Mouse (Mus musculus) lung, adult 2 months (tissue): ENCODE measurements around the gene Lrg1. TPM values are rescaled to one million over a fixed set of nuclear protein-coding genes. Genes with fewer than 3 reads are reported as not detected.

Source experiments
- DNase-seq: peaks from one replicate; pipeline ENCODE4 v3.0.0; 2022
- H3K4me1 ChIP-seq: fragments of 200-500 bp; 2 replicates; pipeline ENCODE4 v1.6.1; 2011; ENCODE audit warnings: low read length; ENCODE audit not compliant: control insufficient read depth, insufficient read depth
- H3K4me3 ChIP-seq: fragments of 200-500 bp; replicated peaks from 2 replicates; pipeline ENCODE3; 2011; ENCODE audit warnings: low read depth, mild to moderate bottlenecking, control low read depth, low read length; ENCODE audit errors: extremely low read depth
- CTCF ChIP-seq: fragments of 200-500 bp; IDR thresholded peaks from 2 replicates; pipeline ENCODE4 v1.5.1; 2011; ENCODE audit warnings: mild to moderate bottlenecking, low read length, control low read depth; ENCODE audit not compliant: insufficient read depth
- POLR2A ChIP-seq: fragments of 200-500 bp; IDR thresholded peaks from 2 replicates; pipeline ENCODE4 v1.6.1; 2011; ENCODE audit warnings: low read depth, mild to moderate bottlenecking, control low read depth, low read length, borderline replicate concordance; ENCODE audit errors: extremely low read depth
- WGBS: fragments of 180-500 bp; shearing (Covaris S2); methylation state at CpG from one replicate; pipeline ENCODE4 v1.1.7; 2018; 5-methylcytosine and 5-hydroxymethylcytosine counted together
- polyA plus RNA-seq: library from polyadenylated mRNA; depleted of rRNA; stranded (reverse); fragments of >200 nt; gene quantifications from 2 replicates; pipeline ENCODE4 v1.2.3, GENCODE M21; 2012

Gene Lrg1
- polyA plus RNA-seq, 1 experiment, result 174 TPM

- Histone ChIP-seq H3K4me1 (no peaks in the 10 kb centered on the region), H3K4me3 (no peak overlapping the region)
- 96% methylated on average over 8 of the region's 8 CpGs for WGBS
- TF ChIP-seq POLR2A, result no peak
- no peak for TF ChIP-seq CTCF
- DNase-seq, result no peak
Measured at GRCm38 (mm10) chr17:56103465-56104285, 18.1 kb downstream of the Lrg1 start.

GRCm38 (mm10) chr17:56102927-56103326, 18.9 kb downstream of the Lrg1 start:
- no peaks in the 10 kb centered on the region for H3K4me1 ChIP-seq
- DNase-seq, result no peak
- TF ChIP-seq CTCF (no peak), POLR2A (no peak)
- 91% methylated on average over 9 of the region's 9 CpGs for WGBS
- H3K4me3 ChIP-seq, result no peak overlapping the region

GRCm38 (mm10) chr17:56102158-56102557, 19.6 kb downstream of the Lrg1 start:
- TF ChIP-seq CTCF (no peak), POLR2A (no peak)
- no peak for DNase-seq
- Histone ChIP-seq H3K4me3 (no peak overlapping the region), H3K4me1 (no peaks in the 10 kb centered on the region)
- WGBS, result 96% methylated on average over 5 of the region's 5 CpGs

- Histone ChIP-seq H3K4me3 (no peak overlapping the region), H3K4me1 (no peaks in the 10 kb centered on the region)
- 82% methylated on average over 3 of the region's 3 CpGs for WGBS
- DNase-seq, result no peak
- no peak for TF ChIP-seq POLR2A
- no peak for TF ChIP-seq CTCF
Measured at GRCm38 (mm10) chr17:56100811-56101210, 21.0 kb downstream of the Lrg1 start.

- no peaks in the 10 kb centered on the region for H3K4me1 ChIP-seq
- 86% methylated on average over 15 of the region's 15 CpGs for WGBS
- DNase-seq, result no peak
- TF ChIP-seq CTCF, result no peak
- no peak for TF ChIP-seq POLR2A
- H3K4me3 ChIP-seq, result no peak overlapping the region
Measured at GRCm38 (mm10) chr17:56098711-56099572, 22.9 kb downstream of the Lrg1 start.

GRCm38 (mm10) chr17:56098180-56098579, 23.6 kb downstream of the Lrg1 start:
- H3K4me3 ChIP-seq, result no peak overlapping the region
- 87% methylated on average over 8 of the region's 8 CpGs for WGBS
- no peak for DNase-seq
- TF ChIP-seq CTCF, result no peak
- TF ChIP-seq POLR2A, result no peak
- no peaks in the 10 kb centered on the region for H3K4me1 ChIP-seq

- H3K4me1 ChIP-seq, result no peaks in the 10 kb centered on the region
- TF ChIP-seq POLR2A (no peak), CTCF (no peak)
- no peak for DNase-seq
- no peak overlapping the region for H3K4me3 ChIP-seq
- 92% methylated on average over 12 of the region's 12 CpGs for WGBS
Measured at GRCm38 (mm10) chr17:56096883-56097282, 24.9 kb downstream of the Lrg1 start.

- Histone ChIP-seq H3K4me3 (no peak overlapping the region), H3K4me1 (no peaks in the 10 kb centered on the region)
- no peak for DNase-seq
- TF ChIP-seq CTCF (no peak), POLR2A (no peak)
- 100% methylated on average over 1 of the region's 1 CpGs for WGBS
Measured at GRCm38 (mm10) chr17:56092794-56093193, 29.0 kb downstream of the Lrg1 start.

GRCm38 (mm10) chr17:56092312-56092711, 29.5 kb downstream of the Lrg1 start:
- no peaks in the 10 kb centered on the region for H3K4me1 ChIP-seq
- WGBS, result 88% methylated on average over 1 of the region's 1 CpGs
- TF ChIP-seq CTCF (no peak), POLR2A (no peak)
- H3K4me3 ChIP-seq, result no peak overlapping the region
- DNase-seq, result no peak
